Mouse (Mus musculus) thymus, postnatal 0 days (tissue): ENCODE measurements around the gene Mrpl17. TPM values are rescaled to one million over a fixed set of nuclear protein-coding genes. Genes with fewer than 3 reads are reported as not detected.

ENCODE experiments used
- polyA plus RNA-seq: library from polyadenylated mRNA; unstranded; fragments of >200 nt; fragmentation: Nextera tagmentation; extraction: Ambion mirVana; gene quantifications from 2 replicates; pipeline ENCODE4 v1.2.1, GENCODE M21; 2015

Gene Mrpl17
- polyA plus RNA-seq, 1 experiment from 2014 or later = 352 TPM

Other genes with a start within 250 kb of the Mrpl17 start
- gene Apbb1, start 229.4 kb downstream of the Mrpl17 start, polyA plus RNA-seq = 6.5 and 7.7 TPM in 2 replicates
- 0.35 and 0.74 TPM in 2 replicates for gene Hpx, start 211.0 kb downstream of the Mrpl17 start, polyA plus RNA-seq
- gene Trim3, start 177.5 kb downstream of the Mrpl17 start, polyA plus RNA-seq = 4.2 TPM in 2 replicates
- 273 and 277 TPM in 2 replicates for gene Timm10b, start 171.0 kb downstream of the Mrpl17 start, polyA plus RNA-seq
- 43.3 and 46.4 TPM in 2 replicates for gene Arfip2, start 170.7 kb downstream of the Mrpl17 start, polyA plus RNA-seq
- gene Gm45799, start 170.5 kb downstream of the Mrpl17 start, polyA plus RNA-seq = 65.0 and 66.0 TPM in 2 replicates
- 0.37 and 0.61 TPM in 2 replicates for gene Dnhd1, start 160.3 kb downstream of the Mrpl17 start, polyA plus RNA-seq
- gene Ilk, start 74.5 kb downstream of the Mrpl17 start, polyA plus RNA-seq = 206 and 210 TPM in 2 replicates
- 38.6 and 45.8 TPM in 2 replicates for gene Rrp8, start 73.7 kb downstream of the Mrpl17 start, polyA plus RNA-seq
- gene Taf10, start 66.7 kb downstream of the Mrpl17 start, polyA plus RNA-seq = 206 and 214 TPM in 2 replicates
- 51.8 and 57.2 TPM in 2 replicates for gene Tpp1, start 58.9 kb downstream of the Mrpl17 start, polyA plus RNA-seq
- 0.32 and 0.36 TPM in 2 replicates for gene Dchs1, start 23.4 kb downstream of the Mrpl17 start, polyA plus RNA-seq
- 1.2 and 3.2 TPM in 2 replicates for gene Gm4070, start 142.9 kb upstream of the Mrpl17 start, polyA plus RNA-seq